Mouse (Mus musculus) ZHBTc4 (cell line): ENCODE data around the gene Mllt3.

Experiments
- DNase-seq: peaks from one replicate; pipeline ENCODE4 v3.0.0-alpha.2; 2011; ENCODE audit warnings: low read depth, low spot score

The Mllt3 gene

DNA sequence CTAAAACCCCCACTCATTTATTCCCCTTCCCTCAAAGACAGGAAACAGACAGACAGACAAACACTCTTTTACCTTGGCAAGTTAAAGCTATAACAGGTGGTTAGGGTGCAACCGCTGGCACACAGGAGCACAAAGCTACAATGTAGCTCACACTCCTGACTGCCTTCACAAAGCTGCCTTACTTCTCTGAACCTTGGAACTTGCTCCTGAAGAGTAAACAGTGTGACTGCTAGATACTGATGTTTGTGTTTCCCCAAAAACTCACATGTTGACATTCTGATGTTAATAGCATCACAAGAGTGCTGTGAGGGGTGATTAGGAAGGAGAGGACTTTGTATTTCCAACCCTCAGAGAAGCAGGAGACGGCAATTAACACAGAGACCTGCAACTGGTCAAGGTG is 151.6 kb downstream of the Mllt3 start:
- DNase-seq: no peak

DNA sequence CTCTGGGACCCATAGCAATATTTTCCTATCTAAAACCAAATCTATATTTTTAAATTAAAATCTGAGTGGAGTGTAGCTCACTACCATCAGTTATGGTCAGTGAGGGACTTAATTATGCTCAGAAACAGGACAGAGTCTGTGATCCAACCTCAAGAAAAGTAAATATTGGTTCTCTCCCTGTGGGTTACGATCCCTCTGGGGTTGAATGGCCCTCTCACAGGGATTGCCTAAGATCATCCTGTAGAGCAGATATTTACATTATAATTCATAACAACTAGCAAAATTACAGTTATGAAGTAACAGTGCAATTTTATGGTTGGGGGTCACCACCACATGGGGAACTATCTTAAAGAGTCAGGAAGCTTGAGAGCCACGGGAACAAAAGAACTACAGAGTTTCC is 152.9 kb downstream of the Mllt3 start:
- no peak for DNase-seq

DNA sequence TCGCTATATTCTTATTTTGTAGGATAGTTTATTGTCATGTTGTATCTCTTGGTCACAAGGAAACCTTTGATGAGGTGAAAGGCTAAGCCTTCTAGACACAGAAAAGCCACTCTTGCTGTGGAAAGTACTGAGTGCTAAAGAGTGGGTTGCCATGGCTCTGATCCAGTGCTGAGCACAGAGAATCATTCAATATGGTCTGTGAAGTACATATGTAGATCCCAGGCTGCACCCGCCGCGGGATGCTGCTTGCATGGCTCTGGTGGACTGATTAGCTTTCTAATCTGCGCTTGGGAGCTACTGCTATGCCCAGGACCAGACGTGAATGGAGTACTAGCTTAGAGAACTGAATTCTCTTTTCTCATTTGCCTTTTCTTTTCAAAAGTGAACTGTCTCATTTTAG is 154.5 kb downstream of the Mllt3 start:
- no peak for DNase-seq

DNA sequence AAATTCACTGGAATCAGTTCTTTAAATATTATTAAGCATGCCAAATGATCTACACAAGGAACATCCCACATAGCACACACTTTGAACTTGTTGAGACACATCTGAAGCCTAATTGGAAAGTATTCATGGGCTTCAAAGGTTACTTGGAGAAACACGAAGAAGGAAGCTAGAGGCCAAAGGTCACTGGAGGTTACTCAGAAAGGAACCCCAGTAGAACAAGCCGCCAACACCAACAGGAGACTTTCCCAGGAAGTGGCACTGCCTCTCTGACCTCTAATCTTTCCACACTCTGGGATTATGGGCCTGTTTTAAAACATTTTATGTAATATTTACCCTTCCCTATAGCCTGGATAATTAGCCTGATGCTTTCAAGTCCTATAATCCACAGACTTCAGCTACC is 162.6 kb downstream of the Mllt3 start:
- DNase-seq: no peak

DNA sequence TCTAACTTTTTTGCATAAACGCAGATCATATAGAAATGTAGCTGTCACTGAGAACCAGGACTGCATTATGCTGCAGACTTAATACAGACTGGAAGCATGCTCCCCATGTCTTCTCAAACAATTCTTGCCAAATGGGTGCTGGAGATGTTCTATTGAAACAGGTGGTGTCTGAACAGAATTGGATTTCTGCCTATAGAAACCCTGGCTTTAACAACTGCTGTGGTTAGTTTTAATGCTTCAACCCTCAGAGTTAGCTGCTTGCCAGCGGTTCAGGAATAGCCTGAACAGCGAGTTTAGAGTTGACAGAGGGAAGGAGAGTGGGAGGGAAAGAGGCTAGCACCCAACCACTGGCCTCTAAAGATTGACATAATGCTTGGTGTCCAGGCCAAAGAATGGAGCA is 166.6 kb downstream of the Mllt3 start:
- DNase-seq: no peak

DNA sequence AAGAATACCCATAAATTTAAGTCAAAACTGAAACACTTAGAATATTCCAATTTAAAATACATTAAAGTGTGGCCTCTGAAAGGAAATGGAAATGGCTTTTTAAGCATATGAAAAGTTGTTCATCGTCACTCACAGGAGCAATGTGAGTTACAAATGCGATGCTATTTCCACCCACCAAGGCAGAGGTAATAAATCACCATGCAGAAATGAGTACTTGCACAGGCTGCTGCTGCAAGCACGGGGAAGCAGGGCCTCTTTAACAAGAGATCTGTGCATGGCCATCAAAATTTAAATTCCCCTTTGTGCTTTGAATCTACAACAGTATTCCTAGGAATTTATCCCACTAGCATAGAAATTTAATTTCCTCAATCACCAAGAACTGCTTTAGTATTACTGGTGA is 167.3 kb downstream of the Mllt3 start:
- no peak for DNase-seq

DNA sequence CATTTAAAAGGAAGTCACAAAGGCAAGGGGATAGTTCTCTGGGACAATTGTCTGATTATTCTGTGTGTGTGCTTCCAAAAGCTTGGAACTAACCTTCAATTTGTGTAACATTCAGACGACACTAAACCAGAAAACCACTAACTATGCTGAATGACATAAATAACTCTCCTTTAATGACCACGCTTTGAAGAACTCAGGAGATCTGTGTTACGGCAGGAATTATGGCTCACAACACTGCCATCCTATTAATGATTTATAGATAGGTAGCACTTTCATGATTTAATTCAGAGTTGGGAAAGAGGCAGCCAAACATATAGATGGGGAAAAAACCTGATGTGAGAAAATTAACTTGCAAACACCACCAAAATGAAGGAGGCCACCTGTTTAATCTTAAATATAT is 168.1 kb downstream of the Mllt3 start:
- no peak for DNase-seq

DNA sequence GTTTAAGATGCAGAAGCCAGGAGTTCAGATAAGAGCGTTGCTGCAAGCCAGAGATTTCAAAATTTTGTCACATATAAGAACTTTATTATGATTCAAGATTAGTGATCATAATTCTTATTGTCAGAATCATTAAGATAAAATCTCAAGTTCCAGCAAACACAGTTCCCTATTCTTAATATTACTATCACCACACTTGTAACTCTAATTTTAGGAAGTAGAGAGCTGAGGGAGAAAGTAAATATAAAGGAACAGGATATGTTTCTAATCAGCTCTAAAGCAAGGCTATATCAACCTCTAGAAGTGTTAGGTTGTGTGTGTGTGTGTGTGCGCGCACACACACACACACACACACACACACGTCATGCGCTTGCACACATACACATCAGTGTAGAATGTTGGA is 170.0 kb downstream of the Mllt3 start:
- no peak for DNase-seq

DNA sequence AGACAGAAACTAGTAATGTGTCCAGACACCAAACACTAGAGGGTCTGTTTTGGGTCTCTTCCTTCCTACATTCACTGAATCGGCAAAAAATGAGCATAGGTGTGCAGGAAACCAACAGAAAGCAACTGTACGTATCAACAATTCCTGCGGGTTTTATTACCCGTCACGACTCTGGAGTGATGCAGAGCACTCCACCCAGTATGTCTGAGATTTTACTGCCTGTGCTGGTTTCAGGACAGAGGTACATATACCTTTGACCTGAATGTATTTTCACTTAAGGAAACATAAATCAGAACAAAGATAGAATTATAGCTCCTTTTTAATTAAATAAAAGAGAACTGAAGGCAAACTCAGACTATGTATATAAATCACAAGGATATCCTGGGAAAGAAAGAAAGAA is 172.4 kb downstream of the Mllt3 start:
- DNase-seq: no peak

DNA sequence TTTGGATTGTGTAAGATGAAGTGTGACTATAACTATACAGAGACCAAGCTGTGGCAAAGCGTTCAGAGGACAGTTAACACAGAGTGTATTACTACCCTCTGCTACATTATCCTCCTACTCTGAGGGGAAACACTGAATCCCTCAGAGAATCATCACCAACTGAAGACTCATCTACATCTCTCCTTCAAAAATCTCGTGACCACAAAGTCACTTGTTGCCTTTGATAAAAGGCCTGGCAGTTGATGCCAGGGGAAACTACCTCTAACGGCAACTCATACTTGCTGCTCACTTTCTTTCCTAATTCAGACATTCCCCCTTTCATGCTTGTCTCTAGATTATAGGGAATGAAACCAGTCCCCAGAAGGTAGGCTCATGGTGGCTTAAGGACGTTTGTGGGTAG is 174.0 kb downstream of the Mllt3 start:
- DNase-seq: no peak

DNA sequence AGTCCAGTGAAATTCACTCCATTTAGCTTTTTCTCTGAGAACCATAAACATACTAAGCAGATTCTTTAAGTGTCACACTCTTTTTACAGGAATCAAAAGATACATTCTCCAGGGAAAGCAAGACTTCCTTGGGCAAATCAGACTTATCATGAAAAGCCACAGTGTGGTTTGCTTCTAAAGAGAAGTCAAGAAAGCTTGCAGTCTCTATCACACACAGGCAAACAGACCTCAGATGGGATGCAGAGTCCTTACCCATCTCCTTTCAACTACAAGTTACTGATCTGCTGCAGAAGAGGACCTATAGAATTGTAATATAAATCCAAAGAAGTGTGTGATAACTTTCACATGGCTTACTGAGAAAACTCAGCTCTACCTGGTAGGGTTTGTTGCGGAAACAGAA is 175.2 kb downstream of the Mllt3 start:
- DNase-seq: no peak

DNA sequence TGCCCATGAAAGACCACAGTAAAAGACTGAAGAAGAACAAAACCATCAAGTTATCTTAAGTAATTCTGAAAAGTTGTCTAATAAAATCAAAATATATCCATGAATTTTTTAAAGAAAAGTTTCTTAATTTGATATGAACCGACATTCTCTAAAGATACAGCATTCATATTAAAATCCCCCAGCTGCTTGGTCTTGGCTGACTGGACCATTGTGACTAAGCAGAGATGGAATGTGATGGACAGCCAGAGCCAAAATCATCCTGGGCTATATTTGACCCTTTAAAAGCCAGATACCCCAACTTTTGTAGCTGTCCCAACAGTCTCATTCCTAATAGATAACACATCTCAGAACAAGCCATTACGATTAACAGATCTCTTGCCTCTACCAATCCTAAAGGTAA is 180.7 kb downstream of the Mllt3 start:
- DNase-seq: no peak

DNA sequence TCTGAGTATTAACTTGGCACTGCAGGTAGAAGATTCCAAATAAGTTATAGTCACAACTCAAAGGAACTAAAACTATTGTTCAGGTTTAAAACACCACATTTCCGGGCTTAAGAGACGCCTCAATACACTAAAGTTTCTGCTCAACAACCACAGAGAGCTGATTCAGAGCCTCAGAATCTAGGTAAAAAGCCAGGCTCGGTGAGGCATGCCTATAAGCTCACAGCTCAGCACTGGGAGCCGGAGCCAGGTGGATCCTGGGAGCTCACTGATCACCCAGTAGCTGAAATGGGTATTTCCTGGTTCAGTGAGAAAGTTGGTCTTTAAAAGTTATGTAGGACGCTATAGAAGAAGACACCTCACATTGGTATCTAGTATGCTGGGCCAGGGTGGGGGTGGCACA is 183.1 kb downstream of the Mllt3 start:
- no peak for DNase-seq

DNA sequence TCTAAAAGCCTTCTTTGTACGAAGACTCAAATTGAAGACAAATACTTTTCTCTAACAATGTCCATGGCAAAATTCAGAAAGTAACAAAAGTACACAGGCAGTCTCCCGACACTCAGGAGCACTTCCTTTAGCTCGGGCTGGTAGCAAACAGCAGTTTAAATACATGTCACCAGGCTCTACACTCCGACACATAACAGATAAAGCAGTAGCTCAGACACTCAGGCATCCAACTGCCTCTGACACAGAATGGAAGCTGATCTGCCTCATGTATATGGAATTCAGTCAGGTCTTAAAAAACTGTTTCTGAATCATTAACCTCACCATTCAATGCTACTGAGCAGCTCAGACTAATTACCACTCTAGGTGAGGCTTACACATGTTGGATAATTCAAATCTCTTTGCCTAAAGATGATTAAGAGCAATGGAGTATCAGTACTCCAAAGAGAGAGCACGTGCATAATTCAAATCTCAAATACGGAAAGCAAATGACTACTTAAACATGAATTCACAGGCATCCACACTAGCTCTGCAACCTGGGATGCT is 188.4 kb downstream of the Mllt3 start:
- no peak for DNase-seq

DNA sequence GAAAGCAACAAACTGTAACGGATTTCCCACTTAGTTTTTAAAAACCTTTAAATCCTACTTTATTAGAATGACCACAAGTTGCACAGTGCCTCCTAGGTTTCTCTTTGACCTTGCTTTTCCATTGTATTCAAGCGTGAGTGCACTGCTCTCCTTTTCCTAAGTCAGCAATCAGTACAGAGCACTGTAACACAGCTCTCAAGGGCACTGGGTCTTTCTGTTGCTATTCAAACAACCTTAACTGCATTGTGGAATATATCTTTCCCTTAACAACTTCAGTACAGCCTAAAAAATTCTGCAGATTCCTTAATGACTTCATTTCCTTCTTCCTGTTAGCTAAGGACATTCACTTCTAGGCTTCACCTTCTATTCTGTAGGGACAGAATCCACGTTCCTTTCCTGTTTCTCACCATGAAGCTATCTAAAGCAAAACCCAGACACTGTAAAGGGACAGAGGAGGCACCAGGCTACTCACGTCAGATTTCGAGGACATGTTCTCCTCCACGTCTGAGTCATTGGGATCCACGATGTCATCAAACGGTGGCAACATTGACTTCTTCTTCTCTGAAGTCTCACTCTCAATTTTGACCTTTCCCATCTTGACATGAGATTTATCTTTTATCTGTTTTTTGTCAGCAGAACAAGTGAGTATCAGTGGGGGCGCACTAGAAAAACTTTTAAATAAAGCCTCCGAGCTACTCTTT is 192.8 kb downstream of the Mllt3 start:
- DNase-seq: peak; percentile 12

DNA sequence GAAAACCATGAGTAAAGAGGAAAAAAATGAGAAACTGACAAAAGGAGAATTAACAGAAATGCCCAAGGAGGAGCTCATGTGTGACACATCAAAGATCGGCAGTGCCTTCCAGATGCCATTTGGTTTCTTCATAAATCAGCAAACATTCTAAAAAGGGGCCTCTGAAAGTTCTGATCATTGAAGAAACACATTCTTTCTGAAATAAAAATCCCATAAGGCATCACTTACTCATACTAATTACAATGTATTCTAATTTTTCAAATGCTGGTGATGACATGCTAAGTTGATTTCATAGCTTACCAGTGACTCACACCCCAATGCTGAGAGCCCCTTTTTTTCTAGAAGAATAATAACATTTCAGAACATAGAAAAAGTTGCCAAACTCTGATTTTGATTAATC is 194.4 kb downstream of the Mllt3 start:
- no peak for DNase-seq

DNA sequence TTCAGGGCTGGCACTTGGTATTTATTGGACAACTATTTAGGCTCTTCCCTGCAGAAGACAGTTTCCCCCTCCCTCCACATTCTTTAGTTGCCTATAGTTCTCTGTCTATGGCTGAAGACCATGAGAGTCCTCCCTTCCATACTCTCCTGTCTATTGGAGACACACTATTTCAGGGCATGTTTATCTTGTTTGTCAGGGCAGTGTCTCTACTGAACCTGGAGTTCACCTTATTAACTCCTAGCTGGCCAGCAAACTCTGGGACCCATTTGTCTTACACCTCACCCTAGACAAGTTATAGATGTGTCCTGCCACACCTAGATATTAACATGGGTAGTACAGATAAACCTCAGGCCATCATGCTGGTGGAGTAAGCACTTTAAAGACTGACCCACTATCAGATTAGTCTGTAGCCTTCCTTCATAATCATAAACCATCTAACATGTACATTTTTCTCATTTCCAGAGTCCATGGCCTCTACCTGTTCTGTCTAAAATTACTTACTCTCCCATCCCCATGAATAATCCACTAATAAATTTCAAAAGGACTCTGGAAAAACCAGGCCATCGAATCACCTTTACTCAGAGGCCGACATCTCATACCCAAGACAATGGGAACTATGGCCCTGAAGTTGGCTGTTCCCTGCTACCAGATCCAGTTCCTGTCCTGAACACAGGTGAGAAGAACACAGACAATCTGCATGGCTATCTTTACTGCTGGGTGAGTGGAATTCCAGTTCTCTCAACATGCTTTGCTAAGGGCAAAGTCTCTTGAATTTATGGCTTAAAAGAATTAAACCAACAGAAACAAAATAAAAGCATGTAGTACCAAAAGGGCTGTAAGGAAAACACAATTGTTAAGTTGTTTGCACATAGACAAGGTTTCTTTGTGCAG is 195.4 kb downstream of the Mllt3 start:
- DNase-seq: no peak

DNA sequence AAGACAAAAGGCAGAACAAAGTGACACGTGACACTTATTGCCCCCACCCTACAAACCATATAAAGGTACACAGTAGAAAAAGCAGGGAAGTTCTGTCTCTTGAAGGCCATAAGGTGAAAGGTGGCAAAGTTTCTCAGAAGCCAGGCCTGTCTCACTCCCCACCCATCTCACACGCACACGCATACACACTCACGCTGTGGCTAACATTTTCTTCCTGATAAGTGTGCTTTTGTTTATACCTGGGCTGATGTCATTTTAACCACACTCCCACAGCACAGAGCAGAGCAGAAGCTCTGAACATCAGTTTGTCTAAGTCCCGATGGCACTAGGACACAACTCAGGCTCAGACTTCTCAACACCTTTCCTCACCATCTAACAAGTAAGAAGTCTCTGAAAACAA is 196.9 kb downstream of the Mllt3 start:
- DNase-seq: no peak

DNA sequence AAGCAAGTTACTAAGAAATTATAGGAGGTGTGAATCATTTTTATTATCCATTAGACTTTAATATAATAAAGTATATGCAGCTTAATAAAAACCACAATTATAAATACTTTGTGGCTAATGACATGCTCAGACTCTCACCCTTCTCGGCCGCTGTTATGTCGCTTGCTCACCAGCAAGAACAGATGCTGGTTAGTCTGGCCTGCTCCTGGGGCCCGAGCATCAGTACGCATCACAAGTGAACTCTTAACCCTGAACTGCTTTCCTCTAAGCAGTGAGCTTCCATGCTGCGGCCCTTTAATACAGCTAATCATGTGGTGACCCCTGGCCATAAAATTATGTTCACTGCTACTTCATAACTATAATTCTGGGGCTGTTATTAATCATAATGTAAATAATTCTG is 198.0 kb downstream of the Mllt3 start:
- DNase-seq: no peak

DNA sequence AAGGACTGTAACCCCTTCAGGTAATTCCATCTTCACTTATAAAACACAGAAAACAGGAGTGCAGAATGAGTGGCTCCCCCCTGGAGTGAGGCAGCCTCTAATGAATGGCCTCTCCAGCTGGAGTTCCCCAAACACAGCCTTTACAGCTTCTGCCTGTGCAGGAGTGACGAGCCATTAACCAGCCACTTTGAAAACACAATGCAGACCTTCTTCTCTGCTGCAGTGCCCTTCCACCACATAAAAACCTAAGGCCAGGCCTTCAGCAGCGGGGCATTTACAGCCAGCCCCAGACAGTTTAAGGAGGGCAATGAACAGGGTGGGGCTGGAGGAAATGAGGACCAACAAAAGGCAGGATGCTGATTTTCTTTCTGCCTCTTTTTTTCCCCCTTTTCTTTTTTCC is 198.9 kb downstream of the Mllt3 start:
- peak; percentile 76 for DNase-seq

DNA sequence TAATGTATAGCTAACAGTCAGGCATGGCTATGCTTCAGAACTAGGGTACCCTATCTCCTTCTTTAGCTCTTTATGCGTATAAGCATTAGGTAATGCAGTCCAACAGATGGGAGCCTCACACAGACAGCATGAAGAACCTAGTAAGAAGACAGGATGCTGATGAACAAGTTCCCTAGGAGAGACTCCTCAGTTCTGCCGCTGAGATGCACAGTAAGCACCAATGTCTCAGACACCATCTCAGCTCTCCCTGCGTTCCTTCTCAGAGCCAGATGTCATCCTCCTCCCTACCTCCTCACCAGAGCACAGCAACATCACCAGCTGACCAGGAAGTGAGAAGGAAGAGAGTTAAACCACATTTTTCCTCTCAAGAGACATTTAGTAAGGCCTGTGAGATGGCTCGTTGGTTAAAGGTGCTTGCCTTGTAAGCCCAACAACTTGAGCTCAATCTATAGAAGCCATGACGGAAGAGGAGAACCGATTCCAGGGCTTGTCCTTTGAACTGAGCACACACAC is 202.3 kb downstream of the Mllt3 start:
- DNase-seq: no peak

DNA sequence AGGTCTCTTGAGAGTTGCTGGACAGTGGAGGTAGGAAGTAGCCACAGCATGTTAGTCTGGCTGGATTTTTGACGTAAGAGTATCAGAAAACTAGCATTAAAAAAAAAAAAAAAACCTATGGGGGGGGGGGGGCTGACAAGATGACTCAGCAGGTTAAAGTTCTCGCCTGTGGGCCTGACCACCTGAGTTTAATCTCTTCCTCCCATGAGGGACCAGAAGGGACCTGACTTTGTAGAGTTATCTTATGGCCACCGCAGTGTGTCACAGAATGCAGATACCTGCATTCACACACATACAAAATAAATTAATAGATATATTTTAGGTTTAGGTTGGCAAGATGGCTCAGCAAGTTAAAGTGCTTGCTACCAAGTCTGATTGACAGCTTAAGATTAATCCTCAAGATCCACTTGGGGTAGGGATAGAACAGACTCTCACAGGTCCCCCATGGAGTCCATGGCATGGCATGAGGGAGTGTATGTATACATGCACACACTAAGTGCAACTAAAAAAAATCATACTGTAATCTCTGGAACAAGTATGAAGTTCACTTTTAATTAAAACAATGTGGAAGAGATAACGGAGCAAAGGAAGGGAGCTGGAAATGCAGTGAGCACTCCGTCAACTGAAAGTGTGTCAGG is 203.6 kb downstream of the Mllt3 start:
- no peak for DNase-seq
